Mouse (Mus musculus) heart, adult 18-20 months (tissue): ENCODE measurements at regions not wholly inside any gene's neighbourhood (a gene's known extent, or its start where the extent isn't known, plus 50 kb on each side); places are given as distances from the start of the nearest gene placed in this dataset.
"Not testable (repeated sequence)": the region's sequence is repeated elsewhere in the genome, so short reads cannot be mapped to it uniquely, and the experiment has no call there.

Experiments
- DNase-seq, 2 experiments: peaks; one replicate each; pipeline ENCODE4 v3.0.0; 2021 to 2022; ENCODE audit warnings: mixed read lengths in 1 of 2

GRCm38 (mm10) chr3:138609749-138610148 lies 83.8 kb downstream of the Eif4e start:
- no peak for DNase-seq

- no peak for DNase-seq
Observed at GRCm38 (mm10) chr3:138612884-138613653, 87.1 kb downstream of the Eif4e start.

GRCm38 (mm10) chr3:138613680-138614079 lies 87.7 kb downstream of the Eif4e start:
- DNase-seq = no peak

- DNase-seq = no peak
Observed at GRCm38 (mm10) chr3:138614899-138615298, 88.9 kb downstream of the Eif4e start.

GRCm38 (mm10) chr3:138620263-138620662 lies 94.3 kb downstream of the Eif4e start:
- no peak for DNase-seq

GRCm38 (mm10) chr3:138624128-138624527 lies 98.1 kb downstream of the Eif4e start:
- DNase-seq = no peak

GRCm38 (mm10) chr3:138626230-138626629 lies 100.3 kb downstream of the Eif4e start:
- no peak for DNase-seq

GRCm38 (mm10) chr3:138630231-138630630 lies 104.3 kb downstream of the Eif4e start:
- no peak for DNase-seq

GRCm38 (mm10) chr3:138632086-138632485 lies 106.1 kb downstream of the Eif4e start:
- no peak for DNase-seq

- DNase-seq = peak in 1 of 2 experiments; percentile 39
Observed at GRCm38 (mm10) chr3:138642026-138642425, 100.0 kb upstream of the Tspan5 start.

GRCm38 (mm10) chr3:138643951-138644285 lies 98.1 kb upstream of the Tspan5 start:
- peak in 1 of 2 experiments; percentile 15 for DNase-seq

- peak in 1 of 2 experiments; percentile 4 for DNase-seq
Observed at GRCm38 (mm10) chr3:138644286-138644951, 97.6 kb upstream of the Tspan5 start.

- peak; percentile 41 to 51 for DNase-seq
Observed at GRCm38 (mm10) chr3:138645320-138645719, 96.7 kb upstream of the Tspan5 start.

GRCm38 (mm10) chr3:138649699-138650098 lies 92.3 kb upstream of the Tspan5 start:
- no peak for DNase-seq

- DNase-seq = not testable (repeated sequence)
Observed at GRCm38 (mm10) chr3:138650671-138651070, 91.3 kb upstream of the Tspan5 start.

- no peak for DNase-seq
Observed at GRCm38 (mm10) chr3:138651361-138652205, 90.4 kb upstream of the Tspan5 start.

GRCm38 (mm10) chr3:138652206-138652605 lies 89.8 kb upstream of the Tspan5 start:
- DNase-seq = no peak

- DNase-seq = no peak
Observed at GRCm38 (mm10) chr3:138652685-138653084, 89.3 kb upstream of the Tspan5 start.

- no peak for DNase-seq
Observed at GRCm38 (mm10) chr3:138653549-138654246, 88.3 kb upstream of the Tspan5 start.

- DNase-seq = no peak
Observed at GRCm38 (mm10) chr3:138654610-138655371, 87.2 kb upstream of the Tspan5 start.

- DNase-seq = no peak
Observed at GRCm38 (mm10) chr3:138655479-138655878, 86.5 kb upstream of the Tspan5 start.
